Mouse (Mus musculus): ENCODE measurements at regions not wholly inside any gene's neighbourhood (a gene's known extent, or its start where the extent isn't known, plus 50 kb on each side); places are given as distances from the start of the nearest gene placed in this dataset.
A peak's percentile ranks its signal among the peaks of the same experiment; 100 is the strongest.

GRCm38 (mm10) chr15:95714408-95714807, 58.6 kb upstream of the Dbx2 start:
- no peak overlapping the region for H3K4me3 ChIP-seq (ENCODE audit: low read depth, low read length)
- ATAC-seq (ENCODE audit: low FRiP score) (no peak), DNase-seq (ENCODE audit: low spot score) (no peak)
- no peaks in the 10 kb centered on the region for H3K27me3 ChIP-seq (ENCODE audit: insufficient read depth, low read length)
- H3K9ac ChIP-seq (replicated peaks; ENCODE audit: low read length, poor library complexity, severe bottlenecking) = no peak overlapping the region
- no peak overlapping the region for H3K4me2 ChIP-seq (ENCODE audit: low read depth, low read length, poor library complexity, severe bottlenecking)
- 78% methylated on average over 3 of the region's 3 CpGs for WGBS
- TF ChIP-seq CTCF (IDR thresholded peaks at IDR 0.05) = no peak
- H3K27ac ChIP-seq (ENCODE audit: low read depth, low read length) = no peak overlapping the region
- no peaks in the 10 kb centered on the region for H3K4me1 ChIP-seq (ENCODE audit: insufficient read depth, low read length)
- H3K36me3 ChIP-seq (ENCODE audit: insufficient read depth, low read length) = no peaks in the 10 kb centered on the region
- H3K9me3 ChIP-seq (ENCODE audit: low read length) = no peaks in the 10 kb centered on the region

GRCm38 (mm10) chr15:95715941-95716340, 60.2 kb upstream of the Dbx2 start:
- Histone ChIP-seq H3K36me3 (ENCODE audit: insufficient read depth, low read length) (no peaks in the 10 kb centered on the region), H3K4me3 (ENCODE audit: low read depth, low read length) (no peak overlapping the region), H3K27ac (ENCODE audit: low read depth, low read length) (no peak overlapping the region), H3K9ac (replicated peaks; ENCODE audit: low read length, poor library complexity, severe bottlenecking) (no peak overlapping the region), H3K9me3 (ENCODE audit: low read length) (no peaks in the 10 kb centered on the region), H3K27me3 (ENCODE audit: insufficient read depth, low read length) (no peaks in the 10 kb centered on the region), H3K4me2 (ENCODE audit: low read depth, low read length, poor library complexity, severe bottlenecking) (no peak overlapping the region), H3K4me1 (ENCODE audit: insufficient read depth, low read length) (no peaks in the 10 kb centered on the region)
- DNase-seq (ENCODE audit: low spot score) (no peak), ATAC-seq (ENCODE audit: low FRiP score) (no peak)
- WGBS = 93% methylated on average over 9 of the region's 9 CpGs
- no peak for TF ChIP-seq CTCF (IDR thresholded peaks at IDR 0.05)

GRCm38 (mm10) chr15:95723699-95724098, 66.9 kb upstream of the Ano6 start:
- ATAC-seq (ENCODE audit: low FRiP score) = no peak

GRCm38 (mm10) chr15:95725866-95726265, 64.8 kb upstream of the Ano6 start:
- ATAC-seq (ENCODE audit: low FRiP score) = no peak
- Histone ChIP-seq H3K36me3 (ENCODE audit: insufficient read depth, low read length) (no peaks in the 10 kb centered on the region), H3K4me1 (ENCODE audit: insufficient read depth, low read length) (no peaks in the 10 kb centered on the region), H3K27ac (ENCODE audit: low read depth, low read length) (no peak overlapping the region), H3K4me2 (ENCODE audit: low read depth, low read length, poor library complexity, severe bottlenecking) (no peak overlapping the region), H3K4me3 (ENCODE audit: low read depth, low read length) (no peak overlapping the region), H3K9ac (replicated peaks; ENCODE audit: low read length, poor library complexity, severe bottlenecking) (no peak overlapping the region), H3K27me3 (ENCODE audit: insufficient read depth, low read length) (no peaks in the 10 kb centered on the region), H3K9me3 (ENCODE audit: low read length) (no peaks in the 10 kb centered on the region)
- TF ChIP-seq CTCF (IDR thresholded peaks at IDR 0.05) = peak; percentile 86
- DNase-seq (ENCODE audit: low spot score) = peak; percentile 84
- WGBS = 49% methylated on average over 11 of the region's 11 CpGs

More at GRCm38 (mm10) chr15:95723699-95724098, 66.9 kb upstream of the Ano6 start:
- Histone ChIP-seq H3K9me3 (ENCODE audit: low read length) (no peaks in the 10 kb centered on the region), H3K27ac (ENCODE audit: low read depth, low read length) (no peak overlapping the region), H3K9ac (replicated peaks; ENCODE audit: low read length, poor library complexity, severe bottlenecking) (no peak overlapping the region), H3K4me1 (ENCODE audit: insufficient read depth, low read length) (no peaks in the 10 kb centered on the region), H3K36me3 (ENCODE audit: insufficient read depth, low read length) (no peaks in the 10 kb centered on the region), H3K27me3 (ENCODE audit: insufficient read depth, low read length) (no peaks in the 10 kb centered on the region), H3K4me2 (ENCODE audit: low read depth, low read length, poor library complexity, severe bottlenecking) (no peak overlapping the region), H3K4me3 (ENCODE audit: low read depth, low read length) (no peak overlapping the region)
- no peak for DNase-seq (ENCODE audit: low spot score)
- peak; percentile 48 for TF ChIP-seq CTCF (IDR thresholded peaks at IDR 0.05)
- 32% methylated on average over 7 of the region's 7 CpGs for WGBS

GRCm38 (mm10) chr15:95726516-95726915, 64.1 kb upstream of the Ano6 start:
- ATAC-seq (ENCODE audit: low FRiP score) = no peak
- no peak overlapping the region for H3K4me2 ChIP-seq (ENCODE audit: low read depth, low read length, poor library complexity, severe bottlenecking)
- no peak for TF ChIP-seq CTCF (IDR thresholded peaks at IDR 0.05)
- no peak for DNase-seq (ENCODE audit: low spot score)
- no peaks in the 10 kb centered on the region for H3K4me1 ChIP-seq (ENCODE audit: insufficient read depth, low read length)
- H3K9me3 ChIP-seq (ENCODE audit: low read length) = no peaks in the 10 kb centered on the region
- no peaks in the 10 kb centered on the region for H3K36me3 ChIP-seq (ENCODE audit: insufficient read depth, low read length)
- no peak overlapping the region for H3K4me3 ChIP-seq (ENCODE audit: low read depth, low read length)
- no peaks in the 10 kb centered on the region for H3K27me3 ChIP-seq (ENCODE audit: insufficient read depth, low read length)
- H3K9ac ChIP-seq (replicated peaks; ENCODE audit: low read length, poor library complexity, severe bottlenecking) = no peak overlapping the region
- WGBS = 85% methylated on average over 13 of the region's 13 CpGs
- H3K27ac ChIP-seq (ENCODE audit: low read depth, low read length) = no peak overlapping the region

GRCm38 (mm10) chr15:95735746-95736145, 54.9 kb upstream of the Ano6 start:
- H3K4me1 ChIP-seq (ENCODE audit: insufficient read depth, low read length) = no peaks in the 10 kb centered on the region
- no peak for TF ChIP-seq CTCF (IDR thresholded peaks at IDR 0.05)
- H3K27me3 ChIP-seq (ENCODE audit: insufficient read depth, low read length) = no peaks in the 10 kb centered on the region
- H3K9ac ChIP-seq (replicated peaks; ENCODE audit: low read length, poor library complexity, severe bottlenecking) = no peak overlapping the region
- DNase-seq (ENCODE audit: low spot score) (no peak), ATAC-seq (ENCODE audit: low FRiP score) (no peak)
- H3K36me3 ChIP-seq (ENCODE audit: insufficient read depth, low read length) = no peaks in the 10 kb centered on the region
- WGBS = 46% methylated on average over 1 of the region's 1 CpGs
- H3K27ac ChIP-seq (ENCODE audit: low read depth, low read length) = no peak overlapping the region
- no peaks in the 10 kb centered on the region for H3K9me3 ChIP-seq (ENCODE audit: low read length)
- H3K4me2 ChIP-seq (ENCODE audit: low read depth, low read length, poor library complexity, severe bottlenecking) = no peak overlapping the region
- H3K4me3 ChIP-seq (ENCODE audit: low read depth, low read length) = no peak overlapping the region

Measured in midbrain, postnatal 0 days (tissue).